In genomic region chr4:133314896-133315295, GRCm38 (mm10) we compare ENCODE assay signal across 10 mouse cellular contexts. TPM values are rescaled to one million over a fixed set of nuclear protein-coding genes. Genes with fewer than 3 reads are reported as not detected.
DNase-seq lines count a peak whose midpoint lies in the region; ATAC-seq and TF ChIP-seq lines count a peak whose summit lies in the region.
"Had no signal": no experiment of that assay in that cellular context is flagged by ENCODE, and none has a peak within 500 bp of the region (broad histone marks: within the 10 kb centered on the region; RNA-seq: fewer than 3 reads in every experiment).

No protein-coding gene starts in this region.

- H3K27me3 ChIP-seq in intestine, postnatal 0 days (replicated peaks; ENCODE audit: control insufficient read depth, insufficient read depth, low read length), result no peaks in the 10 kb centered on the region
- no peaks in the 10 kb centered on the region for H3K27me3 ChIP-seq in intestine, embryonic 15.5 days (replicated peaks)
- no peaks in the 10 kb centered on the region for H3K27me3 ChIP-seq in cerebellum, adult 2 months (ENCODE audit: control insufficient read depth, insufficient read depth, low read length)
- H3K27me3 ChIP-seq: heart, embryonic 15.5 days; midbrain, embryonic 12.5 days had no signal

- H3K36me3 ChIP-seq in intestine, postnatal 0 days (ENCODE audit: control insufficient read depth, insufficient read depth), result peaks cover 5% of the 10 kb centered on the region
- H3K36me3 ChIP-seq in intestine, embryonic 15.5 days, result 0 out of 2 replicates have a peak, but pooled peaks cover 2% of the 10 kb centered on the region

- WGBS in intestine, postnatal 0 days, result 50% methylated on average over 8 of the region's 8 CpGs
- WGBS in intestine, embryonic 15.5 days, result 81% methylated on average over 8 of the region's 8 CpGs
- WGBS in cerebellum, adult 2 months, result 8% methylated on average over 8 of the region's 8 CpGs

- no peaks in the 10 kb centered on the region for H3K9me3 ChIP-seq in intestine, postnatal 0 days (ENCODE audit: control insufficient read depth)
- H3K9me3 ChIP-seq in intestine, embryonic 15.5 days, result no peaks in the 10 kb centered on the region
- H3K9me3 ChIP-seq: heart, embryonic 15.5 days; midbrain, embryonic 12.5 days had no signal

- H3K9ac ChIP-seq in intestine, postnatal 0 days (ENCODE audit: low read depth, low read length), result no peak overlapping the region
- no peak overlapping the region for H3K9ac ChIP-seq in intestine, embryonic 15.5 days
- H3K9ac ChIP-seq: heart, embryonic 15.5 days; midbrain, embryonic 12.5 days had no signal

- peak; percentile 87 to 91 for DNase-seq in cerebellum, adult 2 months
- peak; percentile 79 for DNase-seq in heart, postnatal 14 days
- DNase-seq in lung, postnatal 36 days, result peak; percentile 87
- DNase-seq in layer of hippocampus, adult 9-10 months (ENCODE audit: low spot score), result no peak
- DNase-seq in thymus, postnatal 14 days, result no peak
- DNase-seq in left cerebral cortex, postnatal 10 days (ENCODE audit: extremely low spot score in 1 of 2, low spot score in 2 of 2), result no peak

- no peak overlapping the region; the same call in 1 of the 2 replicates for H3K27ac ChIP-seq in intestine, postnatal 0 days (ENCODE audit: low read depth, low read length)
- no peak overlapping the region for H3K27ac ChIP-seq in intestine, embryonic 15.5 days
- H3K27ac ChIP-seq in cerebellum, adult 2 months (ENCODE audit: insufficient read depth, low read length), result 0 out of 2 replicates have a peak overlapping the region, but pooled peaks have one; percentile 7
- H3K27ac ChIP-seq: heart, embryonic 15.5 days; midbrain, embryonic 12.5 days had no signal

- no peaks in the 10 kb centered on the region; the same call in 1 of the 2 replicates for H3K4me1 ChIP-seq in intestine, postnatal 0 days (replicated peaks; ENCODE audit: control insufficient read depth, insufficient read depth, low read length)
- no peaks in the 10 kb centered on the region for H3K4me1 ChIP-seq in intestine, embryonic 15.5 days (replicated peaks)
- peaks cover 9% of the 10 kb centered on the region for H3K4me1 ChIP-seq in cerebellum, adult 2 months (ENCODE audit: control insufficient read depth, insufficient read depth, low read length)
- H3K4me1 ChIP-seq: heart, embryonic 15.5 days; midbrain, embryonic 12.5 days had no signal

- no peak for TF ChIP-seq CTCF in intestine, postnatal 0 days (IDR thresholded peaks at IDR 0.05; ENCODE audit: low read depth)
- no peak; the same call in 1 of the 2 replicates for TF ChIP-seq CTCF in cerebellum, adult 2 months (IDR thresholded peaks at IDR 0.05; ENCODE audit: borderline replicate concordance, insufficient read depth, low read depth, low read length)

- H3K4me3 ChIP-seq in intestine, postnatal 0 days (ENCODE audit: low read depth, low read length), result no peak overlapping the region
- no peak overlapping the region for H3K4me3 ChIP-seq in intestine, embryonic 15.5 days (replicated peaks)
- no peak overlapping the region for H3K4me3 ChIP-seq in cerebellum, adult 2 months (replicated peaks; ENCODE audit: insufficient read depth, low read depth, low read length)
- H3K4me3 ChIP-seq: heart, embryonic 15.5 days; midbrain, embryonic 12.5 days had no signal

- peak; percentile 55 for ATAC-seq in intestine, postnatal 0 days
- ATAC-seq in intestine, embryonic 15.5 days, result no peak

- TF ChIP-seq POLR2A in cerebellum, adult 2 months (IDR thresholded peaks at IDR 0.05; ENCODE audit: borderline replicate concordance, insufficient read depth, low read length), result no peak

- intact Hi-C loops in heart, postnatal 14 days (cut with DNase I), result no loop called here
- intact Hi-C loops in left cerebral cortex, postnatal 10 days (cut with DNase I), result loop anchor here (5.0 kb wide), 2 partner anchors 107 to 137 kb away; no protein-coding TSS in a partner anchor

- no peak overlapping the region for H3K4me2 ChIP-seq in intestine, postnatal 0 days (replicated peaks; ENCODE audit: low read depth)
- H3K4me2 ChIP-seq in intestine, embryonic 15.5 days (replicated peaks), result no peak overlapping the region
- H3K4me2 ChIP-seq: heart, embryonic 15.5 days; midbrain, embryonic 12.5 days had no signal

RNA-seq across cellular contexts. Expression of gene Tmem222, which starts 37.3 kb away (rescaled TPM):
- polyA plus RNA-seq in intestine, postnatal 0 days (2015; fragmentation: Nextera tagmentation; extraction: Ambion mirVana), result 52.1 and 52.8 TPM in 2 replicates
- 68.7 and 72.2 TPM in 2 replicates for polyA plus RNA-seq in intestine, embryonic 15.5 days (2015; fragmentation: Nextera tagmentation; extraction: Ambion mirVana)
- polyA plus RNA-seq in cerebellum, adult 2 months (2012; rRNA removed), result 152 and 153 TPM in 2 replicates
- 10 to 100 TPM; 25.1 to 27.0 TPM for total RNA-seq in heart, postnatal 14 days (2021)
- 10 to 100 TPM; 82.1 to 82.4 TPM for total RNA-seq in left cerebral cortex, postnatal 10 days (2021)

RNA-seq across cellular contexts. Expression of gene Wdtc1, which starts 38.4 kb away (rescaled TPM):
- 7.2 and 8.2 TPM in 2 replicates for polyA plus RNA-seq in intestine, postnatal 0 days (2015; fragmentation: Nextera tagmentation; extraction: Ambion mirVana)
- 13.9 and 17.0 TPM in 2 replicates for polyA plus RNA-seq in intestine, embryonic 15.5 days (2015; fragmentation: Nextera tagmentation; extraction: Ambion mirVana)
- 46.3 and 46.6 TPM in 2 replicates for polyA plus RNA-seq in cerebellum, adult 2 months (2012; rRNA removed)
- total RNA-seq in heart, postnatal 14 days (2021), result 10 to 100 TPM; 65.7 to 70.6 TPM
- total RNA-seq in left cerebral cortex, postnatal 10 days (2021), result 10 to 100 TPM; 48.7 to 49.0 TPM

RNA-seq across cellular contexts. Expression of gene Sytl1, which starts 52.0 kb away (rescaled TPM):
- polyA plus RNA-seq in intestine, postnatal 0 days (2015; fragmentation: Nextera tagmentation; extraction: Ambion mirVana), result 1.6 and 1.8 TPM in 2 replicates
- 2.7 and 3.0 TPM in 2 replicates for polyA plus RNA-seq in intestine, embryonic 15.5 days (2015; fragmentation: Nextera tagmentation; extraction: Ambion mirVana)
- 0.59 and 0.60 TPM in 2 replicates for polyA plus RNA-seq in cerebellum, adult 2 months (2012; rRNA removed)
- 1 to 10 TPM in 1 of 2 experiments, under 1 TPM in 1; 0.84 to 2.4 TPM for total RNA-seq in heart, postnatal 14 days (2021)
- under 1 TPM; 0.58 to 0.59 TPM for total RNA-seq in left cerebral cortex, postnatal 10 days (2021)

RNA-seq across cellular contexts. Expression of gene Slc9a1, which starts 54.6 kb away (rescaled TPM):
- polyA plus RNA-seq in intestine, postnatal 0 days (2015; fragmentation: Nextera tagmentation; extraction: Ambion mirVana), result 5.7 and 6.1 TPM in 2 replicates
- polyA plus RNA-seq in intestine, embryonic 15.5 days (2015; fragmentation: Nextera tagmentation; extraction: Ambion mirVana), result 8.5 and 9.3 TPM in 2 replicates
- 47.6 and 49.5 TPM in 2 replicates for polyA plus RNA-seq in cerebellum, adult 2 months (2012; rRNA removed)
- 10 to 100 TPM; 21.2 to 22.9 TPM for total RNA-seq in heart, postnatal 14 days (2021)
- 10 to 100 TPM; 37.3 to 40.9 TPM for total RNA-seq in left cerebral cortex, postnatal 10 days (2021)

Comparison
In these comparisons a context has a peak if more than half of its experiments do, and no peak if none do; other contexts are left out.
1. DNase-seq: peak in cerebellum, adult 2 months (2 of 2), heart, postnatal 14 days (2 of 2) and lung, postnatal 36 days (single experiment); none in layer of hippocampus, adult 9-10 months (single experiment), thymus, postnatal 14 days (single experiment) and left cerebral cortex, postnatal 10 days (0 of 2).